Mouse (Mus musculus) thymus, adult 2 months (tissue): ENCODE results near the gene Abcb1a. TPM values are rescaled to one million over a fixed set of nuclear protein-coding genes. Genes with fewer than 3 reads are reported as not detected.

ENCODE experiments used
- DNase-seq: peaks from one replicate; pipeline ENCODE4 v3.0.0; 2021
- H3K27ac ChIP-seq: fragments of 200-500 bp; 2 replicates; pipeline ENCODE4 v1.5.1; 2012; ENCODE audit warnings: low read length, control low read depth; ENCODE audit not compliant: control insufficient read depth, insufficient read depth
- H3K27me3 ChIP-seq: fragments of 200-500 bp; 2 replicates; pipeline ENCODE4 v1.6.1; 2012; ENCODE audit warnings: mild to moderate bottlenecking, low read length, moderate library complexity, mixed read lengths; ENCODE audit not compliant: control insufficient read depth, insufficient read depth
- H3K36me3 ChIP-seq: fragments of 200-500 bp; 2 replicates; pipeline ENCODE4 v1.6.1; 2012; ENCODE audit warnings: mild to moderate bottlenecking, low read length, moderate library complexity; ENCODE audit not compliant: control insufficient read depth, insufficient read depth
- H3K4me1 ChIP-seq: fragments of 200-500 bp; replicated peaks from 2 replicates; pipeline ENCODE4 v1.6.1; 2012; ENCODE audit warnings: low read length; ENCODE audit not compliant: control insufficient read depth, insufficient read depth
- H3K4me3 ChIP-seq: fragments of 200-500 bp; 2 replicates; pipeline ENCODE4 v1.5.1; 2012; ENCODE audit warnings: mild to moderate bottlenecking, low read length, control low read depth, moderate library complexity; ENCODE audit not compliant: control insufficient read depth, insufficient read depth
- CTCF ChIP-seq: fragments of 200-500 bp; IDR thresholded peaks from 2 replicates; pipeline ENCODE4 v1.5.1; 2012; ENCODE audit warnings: mild to moderate bottlenecking, control low read depth, low read length, moderate library complexity, borderline replicate concordance; ENCODE audit not compliant: control insufficient read depth, poor library complexity, insufficient read depth; ENCODE audit errors: extremely low read depth
- POLR2A ChIP-seq: fragments of 200-500 bp; IDR thresholded peaks from 2 replicates; pipeline ENCODE4 v1.6.1; 2012; ENCODE audit warnings: mild to moderate bottlenecking, low read length, control low read depth, moderate library complexity; ENCODE audit not compliant: control insufficient read depth, poor library complexity, insufficient read depth; ENCODE audit errors: extremely low read depth
- WGBS: fragments of 180-500 bp; shearing (Covaris S2); methylation state at CpG from one replicate; pipeline ENCODE4 v1.1.7; 2018; 5-methylcytosine and 5-hydroxymethylcytosine counted together
- polyA plus RNA-seq: library from polyadenylated mRNA; depleted of rRNA; stranded (reverse); fragments of >200 nt; gene quantifications from 2 replicates; pipeline ENCODE4 v1.2.3, GENCODE M21; 2012; rRNA removed

The Abcb1a gene
- polyA plus RNA-seq, 1 experiment = 1.2 TPM

GRCm38 (mm10) chr5:8778311-8778710, 118.4 kb downstream of the Abcb1a start:
- DNase-seq = no peak
- Histone ChIP-seq H3K4me1 (no peaks in the 10 kb centered on the region), H3K4me3 (no peak overlapping the region), H3K36me3 (no peaks in the 10 kb centered on the region), H3K27ac (no peak overlapping the region), H3K27me3 (no peaks in the 10 kb centered on the region)
- TF ChIP-seq CTCF = no peak
- no peak for TF ChIP-seq POLR2A
- 92% methylated on average over 2 of the region's 2 CpGs for WGBS

GRCm38 (mm10) chr5:8778751-8779150, 118.9 kb downstream of the Abcb1a start:
- H3K36me3 ChIP-seq = no peaks in the 10 kb centered on the region
- TF ChIP-seq POLR2A (no peak), CTCF (no peak)
- no peak overlapping the region for H3K4me3 ChIP-seq
- no peak for DNase-seq
- 72% methylated on average over 2 of the region's 2 CpGs for WGBS
- H3K27ac ChIP-seq = no peak overlapping the region
- H3K4me1 ChIP-seq = no peaks in the 10 kb centered on the region
- no peaks in the 10 kb centered on the region for H3K27me3 ChIP-seq

GRCm38 (mm10) chr5:8792281-8792680, 132.4 kb downstream of the Abcb1a start:
- Histone ChIP-seq H3K4me1 (no peaks in the 10 kb centered on the region), H3K27me3 (no peaks in the 10 kb centered on the region), H3K36me3 (no peaks in the 10 kb centered on the region), H3K27ac (no peak overlapping the region), H3K4me3 (no peak overlapping the region)
- 93% methylated on average over 4 of the region's 4 CpGs for WGBS
- DNase-seq = no peak
- TF ChIP-seq CTCF (no peak), POLR2A (no peak)

Other genes starting within 250 kb of the Abcb1a start
- gene Dbf4, start 237.4 kb upstream of the Abcb1a start, polyA plus RNA-seq = 19.3 and 28.6 TPM in 2 replicates
- gene Slc25a40, start 237.2 kb upstream of the Abcb1a start, polyA plus RNA-seq = 3.6 and 3.9 TPM in 2 replicates
- gene Rundc3b, start 37.1 kb upstream of the Abcb1a start, polyA plus RNA-seq = 1.4 TPM in 2 replicates
- 1.8 and 3.1 TPM in 2 replicates for gene Abcb1b, start 138.1 kb downstream of the Abcb1a start, polyA plus RNA-seq
- 0.90 and 1.7 TPM in 2 replicates for gene Abcb4, start 233.6 kb downstream of the Abcb1a start, polyA plus RNA-seq